Mouse (Mus musculus) embryonic fibroblast, embryonic 13.5 days (primary cell): ENCODE data around the gene Drap1.

ENCODE experiments used
- CTCF ChIP-seq: IDR thresholded peaks from 2 replicates; pipeline ENCODE4 v1.5.1; 2011; ENCODE audit warnings: mild to moderate bottlenecking, control low read depth, low read length, moderate library complexity, borderline replicate concordance; ENCODE audit not compliant: insufficient read depth
- POLR2A ChIP-seq: IDR thresholded peaks from 2 replicates; pipeline ENCODE4 v1.6.1; 2011; ENCODE audit warnings: low read depth, mild to moderate bottlenecking, control low read depth, low read length, moderate library complexity

- no peak for TF ChIP-seq CTCF
- no peak for TF ChIP-seq POLR2A
These were observed 30.8 kb upstream of the Drap1 start for GRCm38 (mm10) chr19:5455568-5455967.
